Mouse (Mus musculus) MEL (cell line): ENCODE data around the gene Gstp2.

Experiments used
- BHLHE40 ChIP-seq: IDR thresholded peaks from 2 replicates; pipeline ENCODE4 v1.6.1; 2012; ENCODE audit warnings: low read depth, mild to moderate bottlenecking, inconsistent platforms, low read length, improper control_type of control experiment, borderline replicate concordance
- CTCF ChIP-seq, 3 experiments: IDR thresholded peaks in 2 of 3; conservative IDR thresholded peaks in 1 of 3; 2 replicates each; pipeline ENCODE4 v1.5.1; 2011 to 2012; ENCODE audit warnings: low read length in 3 of 3, low read depth in 2 of 3, mild to moderate bottlenecking in 2 of 3, improper control_type of control experiment in 1 of 3, inconsistent platforms in 1 of 3, mixed read lengths in 1 of 3, moderate library complexity in 1 of 3; ENCODE audit not compliant: control insufficient read depth in 1 of 3, insufficient read depth in 1 of 3, poor library complexity in 1 of 3, severe bottlenecking in 1 of 3
- GATA1 ChIP-seq: IDR thresholded peaks from 2 replicates; pipeline ENCODE4 v1.6.1; 2011; ENCODE audit warnings: low read depth, low read length, improper control_type of control experiment
- JUND ChIP-seq: IDR thresholded peaks from 2 replicates; pipeline ENCODE4 v1.6.1; 2011; ENCODE audit warnings: low read depth, mild to moderate bottlenecking, improper control_type of control experiment, low read length
- POLR2A ChIP-seq, 2 experiments: IDR thresholded peaks; 2 replicates each; pipeline ENCODE4 v1.6.1; 2011 to 2012; ENCODE audit warnings: low read length in 2 of 2, mild to moderate bottlenecking in 2 of 2, control low read depth in 1 of 2, improper control_type of control experiment in 1 of 2, low read depth in 1 of 2, moderate library complexity in 1 of 2; ENCODE audit not compliant: control insufficient read depth in 1 of 2, insufficient read depth in 1 of 2, poor library complexity in 1 of 2
- SMC3 ChIP-seq: IDR thresholded peaks from 2 replicates; pipeline ENCODE4 v1.6.1; 2011; ENCODE audit warnings: low read depth, low read length, improper control_type of control experiment
- TBP ChIP-seq: IDR thresholded peaks from 2 replicates; pipeline ENCODE4 v1.8.0; 2011; ENCODE audit warnings: low read depth, low read length, improper control_type of control experiment

DNA sequence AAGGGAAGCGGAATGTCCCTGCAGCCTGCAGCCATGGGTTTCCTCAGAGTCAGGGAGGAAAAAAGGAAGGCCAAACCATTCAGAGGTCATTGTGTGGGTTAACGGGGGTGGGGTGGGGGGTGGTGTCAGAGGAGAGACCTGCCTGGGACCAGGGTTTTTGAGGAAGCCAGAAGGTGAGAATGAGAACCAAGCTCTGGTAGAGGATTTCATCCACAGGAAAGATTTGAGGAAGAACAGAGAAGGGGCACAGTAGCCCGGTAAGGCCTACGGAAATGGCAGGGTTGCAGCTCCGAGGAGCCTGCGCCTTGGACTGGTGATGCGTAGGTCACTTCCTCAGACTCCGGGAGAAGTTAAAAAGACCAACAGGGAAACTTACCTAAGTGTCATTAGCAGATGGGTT, 24.9 kb upstream of the Gstp2 start:
- TF ChIP-seq JUND (no peak), POLR2A (IDR thresholded peaks at IDR 0.05; ENCODE audit: control insufficient read depth in 1 of 2, insufficient read depth in 1 of 2, low read depth in 1 of 2, low read length in 2 of 2, poor library complexity in 1 of 2) (no peak), CTCF (IDR thresholded peaks at IDR 0.05 in 2 of 3, conservative IDR thresholded peaks at IDR 0.05 in 1 of 3; ENCODE audit: control insufficient read depth in 1 of 3, insufficient read depth in 1 of 3, low read depth in 2 of 3, low read length in 3 of 3, poor library complexity in 1 of 3, severe bottlenecking in 1 of 3) (no peak), TBP (no peak), BHLHE40 (no peak), SMC3 (no peak), GATA1 (no peak)
